Mouse (Mus musculus): Measurements from ENCODE around the gene Gm10324. TPM values are rescaled to one million over a fixed set of nuclear protein-coding genes. Genes with fewer than 3 reads are reported as not detected.
"Not testable (repeated sequence)": the region's sequence is repeated elsewhere in the genome, so short reads cannot be mapped to it uniquely, and the experiment has no call there.

Gene Gm10324
- not detected for total RNA-seq (2021)
- long read RNA-seq, experiment 1, result 0 reads
- long read RNA-seq, experiment 2, result 0 reads

DNA sequence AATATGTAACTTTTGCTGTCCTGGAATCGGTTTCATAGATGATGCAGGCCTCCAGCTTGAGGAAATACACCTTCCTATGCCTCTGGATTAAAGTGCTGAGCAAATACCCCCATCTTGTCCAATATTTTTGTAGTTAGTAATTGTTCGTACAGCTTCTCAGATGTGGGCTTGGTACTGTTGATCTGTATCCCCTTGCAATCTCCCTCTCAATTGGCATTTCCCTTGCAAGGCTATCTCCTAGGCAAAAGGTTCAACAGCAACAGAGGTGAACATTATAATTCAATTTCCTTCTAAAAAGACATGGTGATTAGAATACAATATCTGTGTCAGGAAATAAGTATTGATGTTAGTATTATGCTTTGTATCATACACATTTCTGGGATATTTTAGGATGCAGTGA, at the start of gene Gm10324:
TSS of gene Gm10324 (plus strand) at position 301 of the 400 bp plus-strand sequence.
- DNase-seq; H3K4me3 ChIP-seq; H3K27ac ChIP-seq; intact Hi-C loops (cut with DNase I): not testable (repeated sequence)

Other genes with a start within 250 kb of the Gm10324 start
- not detected for gene Gm10772, start 108.0 kb downstream of the Gm10324 start, total RNA-seq (2021)

Data from gastrocnemius, adult 2 months (tissue).